In genomic region chr19:34511528-34511927, GRCm38 (mm10) we compare ENCODE assay signal across 15 mouse cellular contexts. TPM values are rescaled to one million over a fixed set of nuclear protein-coding genes. Genes with fewer than 3 reads are reported as not detected.
DNase-seq lines count a peak whose midpoint lies in the region; ATAC-seq and TF ChIP-seq lines count a peak whose summit lies in the region.
"Had no signal": no experiment of that assay in that cellular context is flagged by ENCODE, and none has a peak within 500 bp of the region (broad histone marks: within the 10 kb centered on the region; RNA-seq: fewer than 3 reads in every experiment).

No protein-coding gene starts in this region.

- peak; percentile 21; the same call in 1 of the 2 replicates for ATAC-seq in neural tube, embryonic 12.5 days (ENCODE audit: low FRiP score, low read depth)
- ATAC-seq in liver, embryonic 11.5 days (replicated peaks; ENCODE audit: low FRiP score): peak; percentile 83
- ATAC-seq: hindbrain, embryonic 16.5 days had no signal

- no peaks in the 10 kb centered on the region for H3K4me1 ChIP-seq in neural tube, embryonic 12.5 days
- no peaks in the 10 kb centered on the region for H3K4me1 ChIP-seq in liver, embryonic 11.5 days (replicated peaks; ENCODE audit: control insufficient read depth, insufficient read depth, low read length)
- peaks cover 2% of the 10 kb centered on the region; the same call in 1 of the 2 replicates for H3K4me1 ChIP-seq in lung, adult 2 months (ENCODE audit: control insufficient read depth, insufficient read depth, low read length)

- intact Hi-C loops in gastrocnemius, adult 2 months (cut with DNase I): no loop called here

- no peaks in the 10 kb centered on the region for H3K27me3 ChIP-seq in neural tube, embryonic 12.5 days (replicated peaks)
- no peaks in the 10 kb centered on the region for H3K27me3 ChIP-seq in liver, embryonic 11.5 days (replicated peaks; ENCODE audit: control insufficient read depth, insufficient read depth, low read length)

- DNase-seq in gastrocnemius, adult 2 months: no peak
- DNase-seq in gastrocnemius, postnatal 10 days: no peak
- DNase-seq in neural tube, embryonic 10.5 days (ENCODE audit: extremely low spot score, low spot score): no peak
- no peak for DNase-seq in liver, embryonic 11.5 days (ENCODE audit: low spot score)
- DNase-seq in yolk sac, embryonic 10.5 days (ENCODE audit: low spot score): peak; percentile 75
- DNase-seq in lung, adult 2 months: no peak
- DNase-seq in frontal cortex, adult 2 months (ENCODE audit: extremely low spot score in 1 of 2, low spot score in 1 of 2): no peak
- DNase-seq: layer of hippocampus, adult 9-11 months; left cerebral cortex, postnatal 4 days; lung, postnatal 4 days; right cerebral cortex, postnatal 25 days had no signal

- peaks cover 3% of the 10 kb centered on the region; the same call in 1 of the 2 replicates for H3K36me3 ChIP-seq in neural tube, embryonic 12.5 days
- peaks cover 5% of the 10 kb centered on the region; the same call in 1 of the 2 replicates for H3K36me3 ChIP-seq in liver, embryonic 11.5 days (ENCODE audit: control insufficient read depth, insufficient read depth, low read length)
- H3K36me3 ChIP-seq: G1E had no signal

- 66% methylated on average over 8 of the region's 8 CpGs for WGBS in neural tube, embryonic 12.5 days
- WGBS in liver, embryonic 11.5 days: 64% methylated on average over 8 of the region's 8 CpGs
- 70% methylated on average over 8 of the region's 8 CpGs for WGBS in lung, adult 2 months

- H3K4me3 ChIP-seq in gastrocnemius, adult 2 months: no peak overlapping the region
- no peak overlapping the region for H3K4me3 ChIP-seq in neural tube, embryonic 12.5 days
- no peak overlapping the region for H3K4me3 ChIP-seq in liver, embryonic 11.5 days (ENCODE audit: low read depth, low read length)
- no peak overlapping the region for H3K4me3 ChIP-seq in lung, adult 2 months (replicated peaks; ENCODE audit: extremely low read depth, low read depth, low read length)

- TF ChIP-seq CTCF in gastrocnemius, adult 2 months (IDR thresholded peaks at IDR 0.05): no peak
- TF ChIP-seq CTCF in lung, adult 2 months (IDR thresholded peaks at IDR 0.05; ENCODE audit: insufficient read depth, low read length): no peak

- H3K9me3 ChIP-seq in neural tube, embryonic 12.5 days: no peaks in the 10 kb centered on the region
- H3K9me3 ChIP-seq in liver, embryonic 11.5 days (ENCODE audit: control insufficient read depth, low read length): no peaks in the 10 kb centered on the region
- H3K9me3 ChIP-seq: G1E had no signal

- peak overlapping the region; percentile 16; the same call in 1 of the 2 replicates for H3K27ac ChIP-seq in gastrocnemius, adult 2 months
- H3K27ac ChIP-seq in neural tube, embryonic 12.5 days: no peak overlapping the region
- peak overlapping the region; percentile 63 for H3K27ac ChIP-seq in liver, embryonic 11.5 days (ENCODE audit: low read depth, low read length)

- H3K4me2 ChIP-seq in neural tube, embryonic 12.5 days (replicated peaks): no peak overlapping the region
- H3K4me2 ChIP-seq in liver, embryonic 11.5 days: no peak overlapping the region

- TF ChIP-seq POLR2A in lung, adult 2 months (IDR thresholded peaks at IDR 0.05; ENCODE audit: borderline replicate concordance, extremely low read depth, low read depth, low read length): no peak

- no peak overlapping the region for H3K9ac ChIP-seq in neural tube, embryonic 12.5 days
- no peak overlapping the region for H3K9ac ChIP-seq in liver, embryonic 11.5 days (ENCODE audit: low read depth, low read length)

RNA-seq across cellular contexts. Expression of gene Lipa, which starts 15.7 kb away (rescaled TPM):
- total RNA-seq in gastrocnemius, adult 2 months (2021): 1 to 10 TPM; 5.1 to 7.9 TPM
- total RNA-seq in gastrocnemius, postnatal 10 days (2021): 10 to 100 TPM; 12.5 to 17.1 TPM
- polyA plus RNA-seq in neural tube, embryonic 12.5 days (2016; fragmentation: Nextera tagmentation; extraction: Ambion mirVana): 23.1 and 23.9 TPM in 2 replicates
- polyA plus RNA-seq in liver, embryonic 11.5 days (2014; fragmentation: Nextera tagmentation; extraction: Ambion mirVana): 48.2 and 53.6 TPM in 2 replicates
- 31.1 and 47.2 TPM in 2 replicates for polyA plus RNA-seq in lung, adult 2 months (2012; rRNA removed)
- 16.0 and 16.4 TPM in 2 replicates for polyA plus RNA-seq in frontal cortex, adult 2 months (2012; rRNA removed)
- polyA plus RNA-seq: G1E had no signal

RNA-seq across cellular contexts. Expression of gene Ch25h, which starts 36.6 kb away (rescaled TPM):
- not detected for total RNA-seq in gastrocnemius, adult 2 months (2021)
- total RNA-seq in gastrocnemius, postnatal 10 days (2021): under 1 TPM in 1 of 2 experiments, not detected in 1; 0.32 TPM
- 1.6 and 2.1 TPM in 2 replicates for polyA plus RNA-seq in neural tube, embryonic 12.5 days (2016; fragmentation: Nextera tagmentation; extraction: Ambion mirVana)
- 0.82 and 1.5 TPM in 2 replicates for polyA plus RNA-seq in liver, embryonic 11.5 days (2014; fragmentation: Nextera tagmentation; extraction: Ambion mirVana)
- polyA plus RNA-seq in lung, adult 2 months (2012; rRNA removed): 22.9 and 32.8 TPM in 2 replicates
- polyA plus RNA-seq in frontal cortex, adult 2 months (2012; rRNA removed): 0.98 and 2.3 TPM in 2 replicates
- total RNA-seq: gastrocnemius, adult 18-20 months had no signal
- polyA plus RNA-seq: G1E had no signal

RNA-seq across cellular contexts. Expression of gene Ifit2, which starts 39.0 kb away (rescaled TPM):
- 1 to 10 TPM in 1 of 2 experiments, under 1 TPM in 1; 0.99 to 1.3 TPM for total RNA-seq in gastrocnemius, adult 2 months (2021)
- total RNA-seq in gastrocnemius, postnatal 10 days (2021): 1 to 10 TPM; 3.1 to 3.3 TPM
- polyA plus RNA-seq in neural tube, embryonic 12.5 days (2016; fragmentation: Nextera tagmentation; extraction: Ambion mirVana): 3.5 and 4.5 TPM in 2 replicates
- 5.2 and 5.8 TPM in 2 replicates for polyA plus RNA-seq in liver, embryonic 11.5 days (2014; fragmentation: Nextera tagmentation; extraction: Ambion mirVana)
- polyA plus RNA-seq in lung, adult 2 months (2012; rRNA removed): 3.8 and 6.3 TPM in 2 replicates
- 7.0 and 7.3 TPM in 2 replicates for polyA plus RNA-seq in frontal cortex, adult 2 months (2012; rRNA removed)
- polyA plus RNA-seq: G1E had no signal
